Mouse (Mus musculus) intestine, embryonic 15.5 days (tissue): Measurements from ENCODE around the gene Uckl1. TPM values are rescaled to one million over a fixed set of nuclear protein-coding genes. Genes with fewer than 3 reads are reported as not detected.

Source experiments
- ATAC-seq: fragments of 200-750 bp; cut with Nextera tagmentation; 2 replicates; pipeline ENCODE4 v1.8.0; 2017; ENCODE audit warnings: moderate TSS enrichment, moderate library complexity
- H3K27ac ChIP-seq: fragments of 300-500 bp; sonication (generic); 2 replicates; pipeline ENCODE4 v1.5.1; 2015; ENCODE audit warnings: mild to moderate bottlenecking, inconsistent platforms
- H3K27me3 ChIP-seq: fragments of 300-500 bp; sonication (generic); replicated peaks from 2 replicates; pipeline ENCODE4 v1.6.1; 2015; ENCODE audit warnings: inconsistent platforms
- H3K36me3 ChIP-seq: fragments of 300-500 bp; sonication (generic); 2 replicates; pipeline ENCODE4 v1.6.1; 2015; ENCODE audit warnings: inconsistent platforms
- H3K4me1 ChIP-seq: fragments of 300-500 bp; sonication (generic); replicated peaks from 2 replicates; pipeline ENCODE4 v1.6.1; 2015; ENCODE audit warnings: inconsistent platforms
- H3K4me2 ChIP-seq: fragments of 300-500 bp; sonication (generic); replicated peaks from 2 replicates; pipeline ENCODE4 v1.6.1; 2015; ENCODE audit warnings: mild to moderate bottlenecking, inconsistent platforms
- H3K4me3 ChIP-seq: fragments of 300-500 bp; sonication (generic); replicated peaks from 2 replicates; pipeline ENCODE4 v1.5.1; 2015; ENCODE audit warnings: inconsistent platforms
- H3K9ac ChIP-seq: fragments of 300-500 bp; sonication (generic); 2 replicates; pipeline ENCODE4 v1.6.1; 2015; ENCODE audit warnings: inconsistent platforms
- H3K9me3 ChIP-seq: fragments of 300-500 bp; sonication (generic); 2 replicates; pipeline ENCODE4 v1.6.1; 2016; ENCODE audit warnings: inconsistent platforms
- WGBS: fragments of 180-500 bp; shearing (Covaris S2); methylation state at CpG from one replicate; pipeline ENCODE4 v1.1.7; 2015; 5-methylcytosine and 5-hydroxymethylcytosine counted together
- polyA plus RNA-seq: library from polyadenylated mRNA; unstranded; fragments of >200 nt; fragmentation: Nextera tagmentation; extraction: Ambion mirVana; gene quantifications from 2 replicates; pipeline ENCODE4 v1.2.1, GENCODE M21; 2015

Gene Uckl1
- 57.4 and 64.7 TPM in 2 replicates for polyA plus RNA-seq

GRCm38 (mm10) chr2:181584411-181584942, at the start of gene Uckl1:
TSS of gene Uckl1 (minus strand) at chr2:181584892.
- 89% methylated on average over 4 of the region's 4 CpGs for WGBS
- no peak for ATAC-seq
- Histone ChIP-seq H3K9me3 (no peaks in the 10 kb centered on the region), H3K4me3 (no peak within 1 kb of the TSS), H3K9ac (no peak within 1 kb of the TSS), H3K27me3 (no peaks in the 10 kb centered on the region), H3K27ac (no peak within 1 kb of the TSS), H3K36me3 (peaks cover 44% of the 10 kb centered on the region), H3K4me2 (no peak within 1 kb of the TSS), H3K4me1 (peaks cover 20% of the 10 kb centered on the region)

- Histone ChIP-seq H3K4me3 (no peak overlapping the region), H3K4me2 (no peak overlapping the region), H3K27ac (no peak overlapping the region), H3K4me1 (no peaks in the 10 kb centered on the region), H3K9ac (no peak overlapping the region), H3K27me3 (no peaks in the 10 kb centered on the region), H3K36me3 (peaks cover 31% of the 10 kb centered on the region), H3K9me3 (no peaks in the 10 kb centered on the region)
- ATAC-seq: no peak
- 97% methylated on average over 6 of the region's 6 CpGs for WGBS
Observed at GRCm38 (mm10) chr2:181632624-181633023, 47.9 kb upstream of the Uckl1 start.

GRCm38 (mm10) chr2:181628471-181628870, 43.8 kb upstream of the Uckl1 start:
- no peaks in the 10 kb centered on the region for H3K9me3 ChIP-seq
- H3K27ac ChIP-seq: no peak overlapping the region
- no peak overlapping the region for H3K9ac ChIP-seq
- H3K4me3 ChIP-seq: no peak overlapping the region
- no peaks in the 10 kb centered on the region for H3K27me3 ChIP-seq
- peaks cover 6% of the 10 kb centered on the region; the same call in 1 of the 2 replicates for H3K36me3 ChIP-seq
- no peaks in the 10 kb centered on the region for H3K4me1 ChIP-seq
- H3K4me2 ChIP-seq: no peak overlapping the region
- no peak for ATAC-seq

GRCm38 (mm10) chr2:181623401-181623800, 38.7 kb upstream of the Uckl1 start:
- Histone ChIP-seq H3K4me3 (no peak overlapping the region), H3K9me3 (no peaks in the 10 kb centered on the region), H3K4me2 (no peak overlapping the region), H3K27me3 (no peaks in the 10 kb centered on the region), H3K27ac (no peak overlapping the region), H3K9ac (no peak overlapping the region), H3K4me1 (no peaks in the 10 kb centered on the region), H3K36me3 (peaks cover 20% of the 10 kb centered on the region)
- ATAC-seq: no peak

GRCm38 (mm10) chr2:181618761-181619495, 34.2 kb upstream of the Uckl1 start:
- no peaks in the 10 kb centered on the region for H3K27me3 ChIP-seq
- H3K36me3 ChIP-seq: peaks cover 24% of the 10 kb centered on the region
- no peak overlapping the region for H3K4me2 ChIP-seq
- no peak overlapping the region for H3K9ac ChIP-seq
- H3K4me1 ChIP-seq: no peaks in the 10 kb centered on the region
- no peak overlapping the region for H3K27ac ChIP-seq
- no peak for ATAC-seq
- no peaks in the 10 kb centered on the region for H3K9me3 ChIP-seq
- WGBS: 90% methylated on average over 5 of the region's 5 CpGs
- H3K4me3 ChIP-seq: no peak overlapping the region

- Histone ChIP-seq H3K27ac (no peak overlapping the region), H3K4me1 (peaks cover 14% of the 10 kb centered on the region), H3K9ac (peak overlapping the region; percentile 90; the same call in 1 of the 2 replicates), H3K9me3 (no peaks in the 10 kb centered on the region), H3K4me3 (no peak overlapping the region), H3K27me3 (0 out of 2 replicates have a peak, but pooled peaks cover 3% of the 10 kb centered on the region), H3K36me3 (no peaks in the 10 kb centered on the region), H3K4me2 (peak overlapping the region; percentile 74)
- WGBS: 73% methylated on average over 4 of the region's 4 CpGs
- ATAC-seq: no peak
Observed at GRCm38 (mm10) chr2:181602367-181602766, 17.7 kb upstream of the Uckl1 start.

GRCm38 (mm10) chr2:181601751-181602145, 17.1 kb upstream of the Uckl1 start:
- Histone ChIP-seq H3K27me3 (0 out of 2 replicates have a peak, but pooled peaks cover 3% of the 10 kb centered on the region), H3K27ac (no peak overlapping the region), H3K4me1 (peaks cover 16% of the 10 kb centered on the region), H3K4me2 (peak overlapping the region; percentile 74), H3K4me3 (peak overlapping the region; percentile 87), H3K9ac (peak overlapping the region; percentile 90), H3K36me3 (no peaks in the 10 kb centered on the region), H3K9me3 (no peaks in the 10 kb centered on the region)
- no peak for ATAC-seq
- 22% methylated on average over 10 of the region's 10 CpGs for WGBS

- WGBS: 2% methylated on average over 57 of the region's 57 CpGs
- Histone ChIP-seq H3K4me1 (peaks cover 16% of the 10 kb centered on the region), H3K27ac (peak overlapping the region; percentile 73), H3K36me3 (no peaks in the 10 kb centered on the region), H3K9ac (peak overlapping the region; percentile 90), H3K4me2 (peak overlapping the region; percentile 74), H3K9me3 (no peaks in the 10 kb centered on the region), H3K27me3 (0 out of 2 replicates have a peak, but pooled peaks cover 3% of the 10 kb centered on the region), H3K4me3 (peak overlapping the region; percentile 87)
- ATAC-seq: peak; percentile 92
Observed at GRCm38 (mm10) chr2:181600828-181601750, 16.4 kb upstream of the Uckl1 start.

GRCm38 (mm10) chr2:181600226-181600758, 15.6 kb upstream of the Uckl1 start:
- no peak for ATAC-seq
- WGBS: 65% methylated on average over 6 of the region's 6 CpGs
- Histone ChIP-seq H3K27me3 (0 out of 2 replicates have a peak, but pooled peaks cover 3% of the 10 kb centered on the region), H3K4me2 (peak overlapping the region; percentile 74), H3K9ac (peak overlapping the region; percentile 59; the same call in 1 of the 2 replicates), H3K4me3 (peak overlapping the region; percentile 87), H3K27ac (peak overlapping the region; percentile 73; the same call in 1 of the 2 replicates), H3K4me1 (peaks cover 16% of the 10 kb centered on the region), H3K9me3 (no peaks in the 10 kb centered on the region), H3K36me3 (no peaks in the 10 kb centered on the region)

GRCm38 (mm10) chr2:181598454-181599351, 14.0 kb upstream of the Uckl1 start, which contains the start of gene Samd10:
TSS of gene Samd10 (minus strand) at chr2:181599212.
- peaks cover 16% of the 10 kb centered on the region for H3K4me1 ChIP-seq
- WGBS: 3% methylated on average over 71 of the region's 71 CpGs
- ATAC-seq: peak; percentile 64

More at GRCm38 (mm10) chr2:181598454-181599351, 14.0 kb upstream of the Uckl1 start, which contains the start of gene Samd10:
- Histone ChIP-seq H3K4me2 (peak within 1 kb of the TSS; percentile 72), H3K4me3 (peak within 1 kb of the TSS; percentile 68), H3K27ac (peak within 1 kb of the TSS; percentile 89), H3K27me3 (0 out of 2 replicates have a peak, but pooled peaks cover 3% of the 10 kb centered on the region), H3K36me3 (no peaks in the 10 kb centered on the region), H3K9me3 (no peaks in the 10 kb centered on the region), H3K9ac (peak within 1 kb of the TSS; percentile 82)
